Comparison of ENCODE assay signal across 8 mouse cellular contexts in the genomic region with DNA sequence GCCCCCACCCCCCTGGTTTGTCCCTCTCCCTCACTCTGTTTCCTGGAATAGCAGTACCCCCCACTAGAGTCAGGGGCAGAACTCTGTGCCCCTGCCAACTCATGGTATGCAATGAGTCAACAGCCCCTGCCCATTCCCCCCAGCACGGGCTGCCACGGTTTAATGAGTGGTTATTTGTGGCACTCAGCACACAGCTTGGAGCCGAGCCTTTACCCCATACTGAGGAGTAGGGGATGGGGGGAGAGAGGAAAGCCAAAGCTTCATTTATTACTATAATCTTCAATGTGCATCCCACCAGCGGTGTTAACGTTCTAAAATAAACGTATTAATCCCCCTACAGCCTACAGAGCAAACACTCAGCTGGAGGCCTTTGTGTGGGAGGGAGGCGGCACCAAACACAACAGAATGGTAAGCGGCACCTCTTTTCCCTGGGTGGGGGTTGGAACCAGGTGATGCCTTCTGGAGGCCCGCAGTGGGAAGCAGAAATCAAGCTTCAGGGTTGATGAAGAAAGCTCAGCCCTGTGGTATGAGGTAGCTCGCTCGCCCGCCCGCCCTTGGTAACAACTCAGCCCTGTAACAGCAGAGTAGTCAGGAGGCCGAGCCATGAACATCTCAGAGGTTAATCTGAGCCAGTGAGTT. TPM values are rescaled to one million over a fixed set of nuclear protein-coding genes. Genes with fewer than 3 reads are reported as not detected.
DNase-seq lines count a peak whose midpoint lies in the region; ATAC-seq and TF ChIP-seq lines count a peak whose summit lies in the region.
"Had no signal": no experiment of that assay in that cellular context is flagged by ENCODE, and none has a peak within 500 bp of the region (broad histone marks: within the 10 kb centered on the region; RNA-seq: fewer than 3 reads in every experiment).

No protein-coding gene starts in this region.

- DNase-seq in lung, embryonic 14.5 days, result no peak
- DNase-seq in lung, postnatal 4 days, result no peak
- no peak for DNase-seq in embryonic facial prominence, embryonic 11.5 days (ENCODE audit: low spot score)
- no peak for DNase-seq in heart, postnatal 0 days (ENCODE audit: low spot score)
- DNase-seq in cerebellum, adult 11 months, result no peak

- H3K36me3 ChIP-seq in lung, embryonic 14.5 days (ENCODE audit: insufficient read depth), result no peaks in the 10 kb centered on the region
- H3K36me3 ChIP-seq in embryonic facial prominence, embryonic 11.5 days (replicated peaks; ENCODE audit: control insufficient read depth, insufficient read depth, low read depth, low read length), result no peaks in the 10 kb centered on the region
- no peaks in the 10 kb centered on the region for H3K36me3 ChIP-seq in heart, postnatal 0 days (replicated peaks; ENCODE audit: control insufficient read depth, insufficient read depth, low read length)
- H3K36me3 ChIP-seq in neural tube, embryonic 13.5 days, result no peaks in the 10 kb centered on the region

- TF ChIP-seq EP300 in heart, postnatal 0 days (IDR thresholded peaks at IDR 0.05; ENCODE audit: low read depth), result no peak; the same call in 1 of the 2 replicates

- no peak overlapping the region for H3K4me3 ChIP-seq in lung, embryonic 14.5 days (ENCODE audit: low read depth, low read length)
- H3K4me3 ChIP-seq in embryonic facial prominence, embryonic 11.5 days (ENCODE audit: low read depth, low read length), result no peak overlapping the region
- no peak overlapping the region for H3K4me3 ChIP-seq in heart, postnatal 0 days (ENCODE audit: low read depth, low read length)
- no peak overlapping the region for H3K4me3 ChIP-seq in neural tube, embryonic 13.5 days

- no peaks in the 10 kb centered on the region for H3K9me3 ChIP-seq in lung, embryonic 14.5 days (ENCODE audit: low read depth, low read length)
- no peaks in the 10 kb centered on the region for H3K9me3 ChIP-seq in embryonic facial prominence, embryonic 11.5 days (replicated peaks; ENCODE audit: control insufficient read depth, low read length)
- no peaks in the 10 kb centered on the region for H3K9me3 ChIP-seq in heart, postnatal 0 days (replicated peaks; ENCODE audit: control insufficient read depth, low read length)
- no peaks in the 10 kb centered on the region for H3K9me3 ChIP-seq in neural tube, embryonic 13.5 days

- H3K27me3 ChIP-seq in lung, embryonic 14.5 days (ENCODE audit: insufficient read depth, low read length), result peaks cover 24% of the 10 kb centered on the region
- peaks cover 17% of the 10 kb centered on the region for H3K27me3 ChIP-seq in embryonic facial prominence, embryonic 11.5 days (ENCODE audit: control insufficient read depth, insufficient read depth, low read length)
- no peaks in the 10 kb centered on the region for H3K27me3 ChIP-seq in heart, postnatal 0 days (ENCODE audit: control insufficient read depth, insufficient read depth, low read length)
- H3K27me3 ChIP-seq in neural tube, embryonic 13.5 days, result peaks cover 31% of the 10 kb centered on the region

- H3K27ac ChIP-seq in lung, embryonic 14.5 days (ENCODE audit: low read depth), result peak overlapping the region; percentile 65
- no peak overlapping the region for H3K27ac ChIP-seq in embryonic facial prominence, embryonic 11.5 days (replicated peaks; ENCODE audit: low read depth, low read length)
- H3K27ac ChIP-seq in heart, postnatal 0 days (ENCODE audit: low read depth), result peak overlapping the region; percentile 95
- H3K27ac ChIP-seq in neural tube, embryonic 13.5 days (replicated peaks), result peak overlapping the region; percentile 34
- H3K27ac ChIP-seq: macrophage had no signal

- WGBS in lung, embryonic 14.5 days, result 45% methylated on average over 14 of the region's 14 CpGs
- 37% methylated on average over 14 of the region's 14 CpGs for WGBS in embryonic facial prominence, embryonic 11.5 days
- WGBS in heart, postnatal 0 days, result 43% methylated on average over 14 of the region's 14 CpGs
- WGBS in neural tube, embryonic 13.5 days, result 27% methylated on average over 14 of the region's 14 CpGs

- peak; percentile 61 for ATAC-seq in lung, embryonic 14.5 days (ENCODE audit: insufficient read depth)
- no peak for ATAC-seq in embryonic facial prominence, embryonic 11.5 days (replicated peaks; ENCODE audit: insufficient number of reproducible peaks, low FRiP score, low TSS enrichment, low read depth)
- ATAC-seq in heart, postnatal 0 days (ENCODE audit: insufficient read depth, low read depth), result peak; percentile 86
- peak; percentile 33; the same call in 1 of the 2 replicates for ATAC-seq in neural tube, embryonic 13.5 days (ENCODE audit: low read depth)
- no peak for ATAC-seq in granulocyte monocyte progenitor cell, adult 5-6 weeks (replicated peaks; ENCODE audit: poor library complexity, severe bottlenecking)

- H3K9ac ChIP-seq in lung, embryonic 14.5 days, result no peak overlapping the region
- H3K9ac ChIP-seq in embryonic facial prominence, embryonic 11.5 days (replicated peaks; ENCODE audit: low read length), result peak overlapping the region; percentile 22; the same call in 1 of the 2 replicates
- peak overlapping the region; percentile 22 for H3K9ac ChIP-seq in heart, postnatal 0 days (replicated peaks; ENCODE audit: low read depth, low read length)
- H3K9ac ChIP-seq in neural tube, embryonic 13.5 days, result no peak overlapping the region

- H3K4me2 ChIP-seq in lung, embryonic 14.5 days, result peak overlapping the region; percentile 31
- H3K4me2 ChIP-seq in embryonic facial prominence, embryonic 11.5 days (ENCODE audit: low read depth, low read length), result no peak overlapping the region
- H3K4me2 ChIP-seq in heart, postnatal 0 days (ENCODE audit: low read depth, low read length), result peak overlapping the region; percentile 43
- H3K4me2 ChIP-seq in neural tube, embryonic 13.5 days, result no peak overlapping the region

- no peak for TF ChIP-seq CTCF in lung, embryonic 14.5 days (IDR thresholded peaks at IDR 0.05; ENCODE audit: low read depth)
- TF ChIP-seq CTCF in heart, postnatal 0 days (IDR thresholded peaks at IDR 0.05; ENCODE audit: low read depth), result no peak

- H3K4me1 ChIP-seq in lung, embryonic 14.5 days (ENCODE audit: insufficient read depth), result peaks cover 10% of the 10 kb centered on the region
- H3K4me1 ChIP-seq in embryonic facial prominence, embryonic 11.5 days (ENCODE audit: control insufficient read depth, insufficient read depth, low read length), result peaks cover 6% of the 10 kb centered on the region; the same call in 1 of the 2 replicates
- peaks cover 64% of the 10 kb centered on the region for H3K4me1 ChIP-seq in heart, postnatal 0 days (ENCODE audit: control insufficient read depth, insufficient read depth)
- peaks cover 60% of the 10 kb centered on the region for H3K4me1 ChIP-seq in neural tube, embryonic 13.5 days (replicated peaks)

RNA-seq across cellular contexts. Expression of a gene that starts 6.5 kb away (rescaled TPM):
- 5.7 and 6.0 TPM in 2 replicates for polyA plus RNA-seq in lung, embryonic 14.5 days (2014; fragmentation: Nextera tagmentation; extraction: Ambion mirVana)
- 13.5 and 15.6 TPM in 2 replicates for polyA plus RNA-seq in embryonic facial prominence, embryonic 11.5 days (2014; fragmentation: Nextera tagmentation; extraction: Ambion mirVana)
- total RNA-seq in heart, postnatal 0 days (2014; rRNA removed; ENCODE audit: low replicate concordance), result 40.2 and 48.7 TPM in 2 replicates
- 161 and 164 TPM in 2 replicates for polyA plus RNA-seq in heart, postnatal 0 days (2015; fragmentation: Nextera tagmentation; extraction: Ambion mirVana)
- polyA plus RNA-seq in neural tube, embryonic 13.5 days (2015; fragmentation: Nextera tagmentation; extraction: Ambion mirVana), result 13.9 and 18.4 TPM in 2 replicates
- 11.7 and 11.8 TPM in 2 replicates for total RNA-seq in granulocyte monocyte progenitor cell, adult 5-6 weeks (2014; fragmentation: Nextera tagmentation)
- 13.7 TPM in 2 replicates for total RNA-seq in granulocyte monocyte progenitor cell, adult 5-6 weeks (2017)

RNA-seq across cellular contexts. Expression of a gene that starts 24.2 kb away (rescaled TPM):
- polyA plus RNA-seq in lung, embryonic 14.5 days (2014; fragmentation: Nextera tagmentation; extraction: Ambion mirVana), result 0.13 and 0.23 TPM in 2 replicates
- 0.22 and 0.26 TPM in 2 replicates for polyA plus RNA-seq in embryonic facial prominence, embryonic 11.5 days (2014; fragmentation: Nextera tagmentation; extraction: Ambion mirVana)
- total RNA-seq in heart, postnatal 0 days (2014; rRNA removed; ENCODE audit: low replicate concordance), result not detected in 2 replicates
- polyA plus RNA-seq in heart, postnatal 0 days (2015; fragmentation: Nextera tagmentation; extraction: Ambion mirVana), result 0.27 and 0.30 TPM in 2 replicates
- polyA plus RNA-seq in neural tube, embryonic 13.5 days (2015; fragmentation: Nextera tagmentation; extraction: Ambion mirVana), result 0.22 and 0.25 TPM in 2 replicates
- not detected in 2 replicates for total RNA-seq in granulocyte monocyte progenitor cell, adult 5-6 weeks (2014; fragmentation: Nextera tagmentation)
- total RNA-seq in granulocyte monocyte progenitor cell, adult 5-6 weeks (2017), result 0.10 and 0.17 TPM in 2 replicates

RNA-seq across cellular contexts. Expression of a gene that starts 32.7 kb away (rescaled TPM):
- 33.7 and 37.9 TPM in 2 replicates for polyA plus RNA-seq in lung, embryonic 14.5 days (2014; fragmentation: Nextera tagmentation; extraction: Ambion mirVana)
- 20.2 and 29.9 TPM in 2 replicates for polyA plus RNA-seq in embryonic facial prominence, embryonic 11.5 days (2014; fragmentation: Nextera tagmentation; extraction: Ambion mirVana)
- 82.0 and 97.7 TPM in 2 replicates for total RNA-seq in heart, postnatal 0 days (2014; rRNA removed; ENCODE audit: low replicate concordance)
- 56.0 and 64.6 TPM in 2 replicates for polyA plus RNA-seq in heart, postnatal 0 days (2015; fragmentation: Nextera tagmentation; extraction: Ambion mirVana)
- 32.6 and 42.6 TPM in 2 replicates for polyA plus RNA-seq in neural tube, embryonic 13.5 days (2015; fragmentation: Nextera tagmentation; extraction: Ambion mirVana)
- total RNA-seq in granulocyte monocyte progenitor cell, adult 5-6 weeks (2014; fragmentation: Nextera tagmentation), result 30.1 and 30.3 TPM in 2 replicates
- total RNA-seq in granulocyte monocyte progenitor cell, adult 5-6 weeks (2017), result 20.7 and 21.2 TPM in 2 replicates

RNA-seq across cellular contexts. Expression of a gene that starts 35.3 kb away (rescaled TPM):
- polyA plus RNA-seq in lung, embryonic 14.5 days (2014; fragmentation: Nextera tagmentation; extraction: Ambion mirVana), result 1.6 and 3.7 TPM in 2 replicates
- 3.5 and 3.7 TPM in 2 replicates for polyA plus RNA-seq in embryonic facial prominence, embryonic 11.5 days (2014; fragmentation: Nextera tagmentation; extraction: Ambion mirVana)
- 14.5 TPM in 1 of 2 replicates, not detected in the other for total RNA-seq in heart, postnatal 0 days (2014; rRNA removed; ENCODE audit: low replicate concordance)
- polyA plus RNA-seq in heart, postnatal 0 days (2015; fragmentation: Nextera tagmentation; extraction: Ambion mirVana), result 4.0 and 4.5 TPM in 2 replicates
- polyA plus RNA-seq in neural tube, embryonic 13.5 days (2015; fragmentation: Nextera tagmentation; extraction: Ambion mirVana), result 4.1 and 6.8 TPM in 2 replicates
- 4.5 and 6.9 TPM in 2 replicates for total RNA-seq in granulocyte monocyte progenitor cell, adult 5-6 weeks (2014; fragmentation: Nextera tagmentation)
- 3.7 and 8.0 TPM in 2 replicates for total RNA-seq in granulocyte monocyte progenitor cell, adult 5-6 weeks (2017)
- polyA plus RNA-seq: macrophage had no signal

RNA-seq across cellular contexts. Expression of a gene that starts 39.1 kb away (rescaled TPM):
- 0.24 and 0.49 TPM in 2 replicates for polyA plus RNA-seq in lung, embryonic 14.5 days (2014; fragmentation: Nextera tagmentation; extraction: Ambion mirVana)
- 1.1 and 1.9 TPM in 2 replicates for polyA plus RNA-seq in embryonic facial prominence, embryonic 11.5 days (2014; fragmentation: Nextera tagmentation; extraction: Ambion mirVana)
- total RNA-seq in heart, postnatal 0 days (2014; rRNA removed; ENCODE audit: low replicate concordance), result 1.6 and 2.0 TPM in 2 replicates
- 0.05 and 0.49 TPM in 2 replicates for polyA plus RNA-seq in heart, postnatal 0 days (2015; fragmentation: Nextera tagmentation; extraction: Ambion mirVana)
- 20.7 and 25.7 TPM in 2 replicates for polyA plus RNA-seq in neural tube, embryonic 13.5 days (2015; fragmentation: Nextera tagmentation; extraction: Ambion mirVana)
- total RNA-seq in granulocyte monocyte progenitor cell, adult 5-6 weeks (2014; fragmentation: Nextera tagmentation), result 2.0 TPM in 1 of 2 replicates, not detected in the other
- not detected in 2 replicates for total RNA-seq in granulocyte monocyte progenitor cell, adult 5-6 weeks (2017)
- polyA plus RNA-seq: macrophage had no signal

Comparison
In these comparisons a context has a peak if more than half of its experiments do, and no peak if none do; other contexts are left out.
1. ATAC-seq: peak in lung, embryonic 14.5 days (single experiment), heart, postnatal 0 days (single experiment) and neural tube, embryonic 13.5 days (single experiment); none in embryonic facial prominence, embryonic 11.5 days (single experiment) and granulocyte monocyte progenitor cell, adult 5-6 weeks (single experiment).
2. H3K4me2 ChIP-seq: peak in lung, embryonic 14.5 days (single experiment) and heart, postnatal 0 days (single experiment); none in embryonic facial prominence, embryonic 11.5 days (single experiment) and neural tube, embryonic 13.5 days (single experiment).
3. H3K9ac ChIP-seq: peak in embryonic facial prominence, embryonic 11.5 days (single experiment) and heart, postnatal 0 days (single experiment); none in lung, embryonic 14.5 days (single experiment) and neural tube, embryonic 13.5 days (single experiment).